Mouse (Mus musculus) neural tube, embryonic 14.5 days (tissue): ENCODE results near the gene Nfkbib. TPM values are rescaled to one million over a fixed set of nuclear protein-coding genes. Genes with fewer than 3 reads are reported as not detected.
A peak's percentile ranks its signal among the peaks of the same experiment; 100 is the strongest.

Source experiments
- ATAC-seq: fragments of 200-750 bp; cut with Nextera tagmentation; 2 replicates; pipeline ENCODE4 v1.8.0; 2017; ENCODE audit warnings: low read depth, mild to moderate bottlenecking, moderate TSS enrichment, moderate library complexity
- H3K27ac ChIP-seq: fragments of 300-500 bp; sonication (generic); 2 replicates; pipeline ENCODE4 v1.5.1; 2014; ENCODE audit warnings: low read depth, mild to moderate bottlenecking, control low read depth, low read length, moderate library complexity, mixed read lengths
- H3K27me3 ChIP-seq: fragments of 300-500 bp; sonication (generic); 2 replicates; pipeline ENCODE4 v1.6.1; 2014; ENCODE audit warnings: low read length; ENCODE audit not compliant: control insufficient read depth, insufficient read depth
- H3K36me3 ChIP-seq: fragments of 300-500 bp; sonication (generic); 2 replicates; pipeline ENCODE4 v1.6.1; 2014; ENCODE audit warnings: low read length, mixed read lengths; ENCODE audit not compliant: control insufficient read depth, insufficient read depth
- H3K4me1 ChIP-seq: fragments of 300-500 bp; sonication (generic); 2 replicates; pipeline ENCODE4 v1.6.1; 2014; ENCODE audit warnings: low read length; ENCODE audit not compliant: control insufficient read depth, insufficient read depth
- H3K4me2 ChIP-seq: fragments of 300-500 bp; sonication (generic); 2 replicates; pipeline ENCODE4 v1.6.1; 2014; ENCODE audit warnings: mild to moderate bottlenecking, low read depth, low read length, control low read depth
- H3K4me3 ChIP-seq: fragments of 300-500 bp; sonication (generic); 2 replicates; pipeline ENCODE4 v1.5.1; 2014; ENCODE audit warnings: low read depth, low read length, control low read depth, mixed read lengths
- H3K9ac ChIP-seq: fragments of 300-500 bp; sonication (generic); replicated peaks from 2 replicates; pipeline ENCODE4 v1.6.1; 2014; ENCODE audit warnings: low read depth, mild to moderate bottlenecking, control low read depth, low read length, mixed read lengths
- H3K9me3 ChIP-seq: fragments of 300-500 bp; sonication (generic); 2 replicates; pipeline ENCODE4 v1.6.1; 2016; ENCODE audit warnings: low read length; ENCODE audit not compliant: control insufficient read depth
- WGBS: fragments of 180-500 bp; shearing (Covaris S2); extraction: QIAGEN DNeasy Blood & Tissue Kit; methylation state at CpG from one replicate; pipeline ENCODE4 v1.1.7; 2014; 5-methylcytosine and 5-hydroxymethylcytosine counted together
- polyA plus RNA-seq: library from polyadenylated mRNA; unstranded; fragments of >200 nt; fragmentation: Nextera tagmentation; extraction: Ambion mirVana; gene quantifications from 2 replicates; pipeline ENCODE4 v1.2.1, GENCODE M21; 2014

Gene Nfkbib
- polyA plus RNA-seq, 1 experiment from 2014 or later: 77.8 TPM

DNA sequence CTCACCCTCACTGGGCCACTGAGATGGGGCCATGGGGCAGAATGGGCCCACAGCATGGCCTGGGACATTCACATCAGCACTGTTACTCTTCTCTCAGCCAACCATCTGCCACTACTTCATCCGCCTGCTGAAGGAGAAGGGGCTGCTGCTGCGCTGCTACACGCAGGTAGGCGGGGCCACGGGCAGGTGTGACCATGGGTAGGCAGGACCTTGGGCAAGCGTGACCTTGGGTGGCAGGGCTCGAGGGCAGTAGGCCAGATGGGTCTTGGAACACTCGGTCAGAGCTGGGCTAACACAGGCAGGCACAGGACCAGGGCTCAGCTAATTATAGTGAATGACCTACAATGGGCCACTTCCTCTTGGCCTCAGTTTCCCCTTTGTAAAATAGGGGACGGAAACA is 11.5 kb upstream of the Nfkbib start:
- no peak overlapping the region for H3K27ac ChIP-seq
- H3K36me3 ChIP-seq: no peaks in the 10 kb centered on the region; the same call in 1 of the 2 replicates
- H3K27me3 ChIP-seq: no peaks in the 10 kb centered on the region
- no peaks in the 10 kb centered on the region; the same call in 1 of the 2 replicates for H3K4me1 ChIP-seq
- no peak overlapping the region for H3K9ac ChIP-seq
- no peak overlapping the region for H3K4me3 ChIP-seq
- WGBS: 87% methylated on average over 9 of the region's 9 CpGs
- H3K9me3 ChIP-seq: no peaks in the 10 kb centered on the region
- H3K4me2 ChIP-seq: no peak overlapping the region
- ATAC-seq: no peak

DNA sequence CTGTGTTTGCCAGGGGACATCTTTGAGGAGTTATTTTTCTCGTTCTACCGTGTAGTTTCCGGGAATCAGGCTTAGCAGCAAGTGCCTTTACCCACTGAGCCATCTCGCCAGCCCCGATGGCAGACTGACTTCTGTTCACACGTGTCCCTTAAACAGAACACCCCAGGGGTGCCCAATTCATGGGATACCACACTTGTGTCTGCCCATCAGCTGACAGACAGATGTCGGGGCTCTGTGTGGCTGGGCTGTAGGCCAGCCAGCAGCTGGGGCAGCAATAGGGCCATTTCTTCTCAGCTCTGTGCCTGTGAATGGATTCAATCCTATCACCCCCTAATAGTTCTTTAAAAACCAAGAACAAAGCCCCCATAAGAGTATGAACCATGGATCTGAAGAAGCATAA is 7.8 kb upstream of the Nfkbib start:
- WGBS: 79% methylated on average over 7 of the region's 7 CpGs
- Histone ChIP-seq H3K36me3 (peaks cover 4% of the 10 kb centered on the region), H3K27ac (no peak overlapping the region), H3K27me3 (no peaks in the 10 kb centered on the region), H3K9me3 (no peaks in the 10 kb centered on the region), H3K4me2 (no peak overlapping the region), H3K4me3 (no peak overlapping the region), H3K4me1 (no peaks in the 10 kb centered on the region), H3K9ac (no peak overlapping the region)
- peak; percentile 47; the same call in 1 of the 2 replicates for ATAC-seq

DNA sequence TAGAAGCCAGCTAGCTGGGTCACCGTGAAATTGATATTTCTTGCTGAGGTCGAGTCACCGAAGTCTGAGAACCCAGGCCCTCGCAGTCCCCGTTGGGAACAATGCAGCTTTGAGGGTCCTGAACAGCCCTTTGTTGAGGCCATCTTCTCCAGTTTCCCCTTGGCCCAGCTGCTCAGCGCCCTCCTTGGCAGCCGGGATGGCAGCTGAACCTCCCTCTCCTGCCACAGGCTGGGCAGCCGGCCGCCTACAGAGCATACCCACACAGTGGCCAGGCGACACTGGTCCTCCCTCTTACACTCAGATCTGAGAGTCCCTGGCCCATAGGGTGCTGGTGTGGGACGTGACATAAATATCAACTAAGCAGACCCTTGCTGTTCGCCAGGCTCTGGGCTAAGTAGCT is 6.9 kb upstream of the Nfkbib start:
- Histone ChIP-seq H3K4me3 (no peak overlapping the region), H3K27me3 (no peaks in the 10 kb centered on the region), H3K27ac (peak overlapping the region; percentile 34), H3K9ac (no peak overlapping the region), H3K4me1 (no peaks in the 10 kb centered on the region), H3K9me3 (no peaks in the 10 kb centered on the region), H3K36me3 (peaks cover 4% of the 10 kb centered on the region), H3K4me2 (no peak overlapping the region)
- ATAC-seq: 0 out of 2 replicates have a peak, but pooled peaks have one; percentile 28
- WGBS: 40% methylated on average over 12 of the region's 12 CpGs

DNA sequence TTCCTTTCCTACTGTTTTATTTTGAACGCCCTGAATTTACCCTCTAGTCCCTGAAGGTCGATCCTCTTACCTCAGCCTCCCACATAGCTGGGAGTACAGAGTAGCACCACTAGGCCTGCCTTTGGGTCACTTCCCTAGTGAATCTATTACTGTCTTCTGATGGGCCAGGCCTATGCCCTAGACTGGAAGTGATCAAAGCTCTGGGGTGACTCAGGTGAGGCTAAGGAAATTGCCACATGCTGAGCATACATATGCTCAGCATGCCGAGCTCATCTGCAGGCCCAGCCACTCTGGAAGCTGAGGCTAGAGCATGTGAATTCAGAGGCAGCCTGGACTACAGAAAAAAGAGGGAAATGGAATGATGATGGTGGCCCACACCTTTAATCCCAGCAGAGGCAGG is 5.9 kb upstream of the Nfkbib start:
- WGBS: 79% methylated on average over 3 of the region's 3 CpGs
- Histone ChIP-seq H3K36me3 (peaks cover 4% of the 10 kb centered on the region), H3K27ac (no peak overlapping the region), H3K9ac (no peak overlapping the region), H3K4me2 (no peak overlapping the region), H3K4me3 (no peak overlapping the region), H3K9me3 (no peaks in the 10 kb centered on the region), H3K27me3 (no peaks in the 10 kb centered on the region), H3K4me1 (no peaks in the 10 kb centered on the region)
- ATAC-seq: no peak

DNA sequence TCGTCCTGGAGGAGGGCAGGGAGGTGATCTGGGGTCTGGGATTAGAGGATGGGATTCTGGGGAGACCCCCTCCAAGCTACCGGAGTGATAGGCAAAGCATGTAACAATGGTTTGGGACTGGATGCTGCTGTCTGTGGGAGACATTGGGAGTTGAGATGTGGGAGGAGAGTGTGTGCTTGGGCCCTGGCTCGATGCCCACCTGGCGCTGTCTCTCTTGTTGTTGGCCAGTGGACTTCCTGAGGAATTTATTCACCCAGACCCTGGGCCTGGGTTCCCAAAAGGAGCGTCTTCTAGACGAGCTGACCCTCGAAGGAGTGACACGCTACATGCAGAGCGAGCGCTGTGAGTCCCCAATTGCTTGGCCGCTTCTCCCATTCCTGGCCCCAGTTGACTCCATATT is 4.6 kb upstream of the Nfkbib start:
- peaks cover 4% of the 10 kb centered on the region for H3K36me3 ChIP-seq
- no peak overlapping the region for H3K27ac ChIP-seq
- no peak for ATAC-seq
- 94% methylated on average over 11 of the region's 11 CpGs for WGBS
- no peaks in the 10 kb centered on the region for H3K27me3 ChIP-seq
- no peak overlapping the region for H3K4me3 ChIP-seq
- H3K4me2 ChIP-seq: no peak overlapping the region
- peaks cover 9% of the 10 kb centered on the region for H3K4me1 ChIP-seq
- H3K9me3 ChIP-seq: no peaks in the 10 kb centered on the region
- no peak overlapping the region for H3K9ac ChIP-seq

DNA sequence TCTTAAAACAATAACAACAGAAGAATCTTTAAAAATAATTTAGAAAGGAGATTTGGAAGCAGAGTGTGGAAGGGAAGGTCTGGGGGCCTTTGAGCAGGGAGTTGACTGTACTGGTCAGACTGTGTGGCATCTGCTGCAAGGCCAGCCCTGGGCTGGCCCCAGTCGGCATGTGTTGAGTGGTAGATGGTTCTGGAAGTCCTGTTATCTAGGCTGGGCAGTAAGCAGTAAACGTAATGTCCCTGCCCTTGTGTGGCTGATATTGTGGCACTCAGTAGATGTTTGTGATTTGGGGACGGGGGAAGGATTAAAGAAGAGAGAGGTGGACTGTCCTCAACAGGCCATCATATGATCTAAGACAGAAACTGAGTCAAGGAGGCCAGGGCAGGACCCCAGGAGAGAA is 3.0 kb upstream of the Nfkbib start:
- no peak overlapping the region for H3K4me3 ChIP-seq
- H3K9ac ChIP-seq: no peak overlapping the region
- no peak overlapping the region for H3K4me2 ChIP-seq
- 96% methylated on average over 3 of the region's 3 CpGs for WGBS
- H3K27me3 ChIP-seq: no peaks in the 10 kb centered on the region
- no peak for ATAC-seq
- peaks cover 4% of the 10 kb centered on the region for H3K36me3 ChIP-seq
- peaks cover 13% of the 10 kb centered on the region for H3K4me1 ChIP-seq
- H3K9me3 ChIP-seq: no peaks in the 10 kb centered on the region
- H3K27ac ChIP-seq: no peak overlapping the region

DNA sequence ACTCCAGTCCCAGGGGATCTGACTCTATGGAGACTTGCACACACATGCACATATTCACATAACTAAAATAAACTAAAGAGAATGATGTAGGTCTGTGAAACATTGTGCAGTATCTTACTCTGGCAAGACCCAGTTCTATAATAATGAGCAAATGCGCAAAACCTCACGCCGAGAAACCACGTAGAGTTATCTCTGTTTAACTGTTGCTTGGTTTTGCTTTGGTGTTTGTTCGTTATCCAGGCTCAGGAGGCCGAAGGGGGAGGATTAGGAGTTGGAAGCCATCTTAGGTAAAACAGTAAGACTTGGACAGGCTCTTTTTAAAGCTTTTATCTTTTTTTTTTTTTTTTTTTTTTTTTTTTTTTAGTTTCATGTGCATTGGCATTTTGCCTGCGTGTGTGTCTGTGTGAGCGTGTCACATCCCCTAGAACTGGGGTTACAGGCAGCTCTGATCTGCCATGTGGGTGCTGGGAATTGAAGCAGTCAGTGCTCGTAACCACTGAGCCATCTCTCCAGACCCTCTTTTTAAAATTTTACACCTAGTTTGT is 2.2 kb upstream of the Nfkbib start:
- H3K4me2 ChIP-seq: no peak overlapping the region
- H3K9ac ChIP-seq: no peak overlapping the region
- H3K27me3 ChIP-seq: no peaks in the 10 kb centered on the region
- ATAC-seq: no peak
- no peak overlapping the region for H3K27ac ChIP-seq
- H3K36me3 ChIP-seq: peaks cover 4% of the 10 kb centered on the region
- no peaks in the 10 kb centered on the region for H3K9me3 ChIP-seq
- 95% methylated on average over 9 of the region's 9 CpGs for WGBS
- peaks cover 14% of the 10 kb centered on the region for H3K4me1 ChIP-seq
- no peak overlapping the region for H3K4me3 ChIP-seq

DNA sequence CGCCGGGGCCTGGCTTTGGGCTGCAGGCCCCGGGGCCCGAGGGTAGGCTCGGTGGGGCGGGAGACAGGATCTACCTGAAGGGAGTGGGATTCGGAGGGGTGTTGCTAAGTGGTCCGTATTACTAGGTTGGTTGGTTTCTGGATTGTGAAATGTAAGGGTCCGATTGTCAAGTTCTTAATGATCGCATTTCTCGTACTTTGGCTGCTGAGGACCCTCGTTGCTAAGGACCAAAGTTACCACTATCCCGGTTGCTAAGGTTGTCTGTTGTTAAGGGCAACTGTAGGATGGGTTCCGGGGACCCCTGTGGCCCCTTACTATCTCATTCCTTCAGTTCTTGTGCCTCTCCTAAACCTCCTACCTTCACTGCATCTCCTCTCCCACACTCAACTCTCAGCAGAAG is 402 bp downstream of the Nfkbib start:
- Histone ChIP-seq H3K4me2 (peak overlapping the region; percentile 71), H3K4me1 (peaks cover 14% of the 10 kb centered on the region), H3K9ac (peak overlapping the region; percentile 77), H3K36me3 (no peaks in the 10 kb centered on the region; the same call in 1 of the 2 replicates), H3K9me3 (no peaks in the 10 kb centered on the region), H3K27ac (no peak overlapping the region), H3K27me3 (no peaks in the 10 kb centered on the region), H3K4me3 (peak overlapping the region; percentile 58)
- peak; percentile 9 for ATAC-seq
- 1% methylated on average over 14 of the region's 14 CpGs for WGBS

DNA sequence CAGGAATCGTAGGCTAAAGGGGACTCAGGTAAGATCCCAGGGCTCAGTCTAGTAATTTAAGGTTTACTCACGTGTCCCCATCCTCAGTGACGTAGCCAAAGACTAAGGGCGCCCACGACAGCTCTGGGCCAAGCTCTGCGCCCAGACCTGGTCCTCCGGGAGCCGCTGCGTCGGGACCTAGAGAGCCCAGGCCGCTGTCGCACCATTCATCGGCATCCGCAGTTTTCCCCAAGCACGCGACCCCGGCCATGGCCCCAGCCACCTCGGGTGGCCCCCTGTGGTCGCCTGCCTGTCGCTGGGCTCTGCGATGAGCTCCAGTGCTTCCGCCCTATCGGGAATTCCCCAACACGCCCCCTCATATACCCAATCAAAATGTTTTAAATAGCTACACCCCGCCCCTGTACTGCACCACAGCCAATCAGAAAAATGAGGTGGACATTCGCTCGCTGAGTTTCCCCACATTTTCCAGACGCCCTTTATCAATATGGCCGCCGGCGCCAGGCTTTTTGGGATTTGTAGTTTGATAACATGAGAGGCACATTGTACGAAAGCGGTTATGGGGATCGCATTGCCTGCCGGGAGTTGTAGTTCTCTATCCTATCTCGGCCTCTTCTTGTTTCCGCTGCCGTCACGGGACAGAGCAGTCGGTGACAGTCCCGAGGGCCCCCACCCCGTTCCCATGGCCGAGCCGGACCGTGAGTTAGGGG is 986 bp downstream of the Nfkbib start, which contains the start of gene Sirt2:
TSS of gene Sirt2 (plus strand) at position 563 of the 707 bp plus-strand sequence.
- H3K4me1 ChIP-seq: peaks cover 14% of the 10 kb centered on the region
- WGBS: under 1% methylated on average over 45 of the region's 45 CpGs
- H3K36me3 ChIP-seq: peaks cover 3% of the 10 kb centered on the region; the same call in 1 of the 2 replicates
- no peak within 1 kb of the TSS for H3K27ac ChIP-seq
- peak within 1 kb of the TSS; percentile 77 for H3K9ac ChIP-seq
- peak within 1 kb of the TSS; percentile 71 for H3K4me2 ChIP-seq
- H3K4me3 ChIP-seq: peak within 1 kb of the TSS; percentile 58
- peak; percentile 98 for ATAC-seq
- no peaks in the 10 kb centered on the region for H3K27me3 ChIP-seq
- no peaks in the 10 kb centered on the region for H3K9me3 ChIP-seq
